Mouse (Mus musculus): ENCODE data around the gene Rab11b.

Rab11b gene

DNA sequence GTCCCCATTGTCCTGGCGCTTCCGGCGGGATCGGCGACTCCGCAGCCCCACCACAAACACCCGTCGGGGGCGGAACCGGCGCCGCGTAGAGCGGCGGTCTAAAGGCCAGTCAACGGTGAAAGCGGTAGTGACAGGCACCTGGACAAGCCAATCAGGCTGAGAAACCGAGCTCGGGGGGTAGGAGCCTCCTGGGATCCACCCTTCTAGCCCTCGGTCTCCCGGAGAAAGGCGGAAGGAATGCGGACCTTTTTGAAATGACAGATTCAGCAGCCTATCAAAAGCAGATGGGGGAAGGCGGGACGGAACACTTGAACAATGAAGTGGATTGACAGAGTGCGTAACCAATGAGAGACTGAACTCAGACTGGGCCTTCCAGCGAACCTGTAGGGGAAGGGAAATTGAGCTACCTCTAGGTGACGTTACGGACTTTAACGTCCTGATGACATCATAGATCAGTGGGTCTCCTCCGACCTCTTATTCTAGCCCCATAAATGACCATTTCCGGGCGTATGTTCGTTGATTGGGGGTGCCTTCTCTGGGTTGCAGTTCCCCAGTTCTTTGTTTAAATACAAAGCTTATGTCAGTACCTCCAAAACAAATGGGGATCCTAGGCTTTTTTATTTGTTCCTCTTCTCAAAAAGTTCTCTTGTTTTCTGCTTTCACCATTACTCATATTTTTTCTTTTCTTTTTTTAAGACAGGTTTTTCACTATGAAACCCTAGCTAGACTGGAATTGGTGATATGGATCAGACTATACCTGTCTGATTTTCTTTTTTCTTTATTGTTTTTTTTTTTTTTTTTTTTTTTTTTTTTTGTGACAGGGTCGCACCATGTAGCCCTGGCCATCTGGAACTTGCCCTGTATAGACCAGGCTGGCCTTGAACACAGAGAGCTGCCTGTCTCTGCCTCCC is at the start of gene Rab11b:
TSS of gene Rab11b (minus strand) at position 276 of the 911 bp plus-strand sequence.
- DNase-seq (ENCODE audit: low read depth, low spot score): peak; percentile 100

DNA sequence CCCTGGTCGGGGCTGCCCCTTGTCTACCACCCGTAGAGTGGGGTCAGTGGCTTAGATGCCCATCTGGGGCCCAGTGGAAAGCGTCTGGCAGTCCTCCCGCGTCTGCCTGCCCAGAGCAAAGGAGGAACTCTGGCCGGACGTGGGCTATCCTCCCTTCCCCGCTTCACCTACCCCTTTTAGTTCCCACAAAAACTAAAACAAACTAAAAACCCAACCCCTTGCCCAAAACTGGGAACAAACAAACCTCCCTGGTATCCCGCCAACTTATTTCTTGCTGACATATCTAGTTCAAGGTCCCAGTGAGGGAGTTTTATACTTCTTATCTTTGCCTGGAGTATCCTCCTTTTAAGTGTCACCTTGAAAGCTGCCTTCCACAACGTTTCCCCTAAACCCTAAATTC is 47.9 kb upstream of the Rab11b start:
- DNase-seq (ENCODE audit: low read depth, low spot score): no peak

DNA sequence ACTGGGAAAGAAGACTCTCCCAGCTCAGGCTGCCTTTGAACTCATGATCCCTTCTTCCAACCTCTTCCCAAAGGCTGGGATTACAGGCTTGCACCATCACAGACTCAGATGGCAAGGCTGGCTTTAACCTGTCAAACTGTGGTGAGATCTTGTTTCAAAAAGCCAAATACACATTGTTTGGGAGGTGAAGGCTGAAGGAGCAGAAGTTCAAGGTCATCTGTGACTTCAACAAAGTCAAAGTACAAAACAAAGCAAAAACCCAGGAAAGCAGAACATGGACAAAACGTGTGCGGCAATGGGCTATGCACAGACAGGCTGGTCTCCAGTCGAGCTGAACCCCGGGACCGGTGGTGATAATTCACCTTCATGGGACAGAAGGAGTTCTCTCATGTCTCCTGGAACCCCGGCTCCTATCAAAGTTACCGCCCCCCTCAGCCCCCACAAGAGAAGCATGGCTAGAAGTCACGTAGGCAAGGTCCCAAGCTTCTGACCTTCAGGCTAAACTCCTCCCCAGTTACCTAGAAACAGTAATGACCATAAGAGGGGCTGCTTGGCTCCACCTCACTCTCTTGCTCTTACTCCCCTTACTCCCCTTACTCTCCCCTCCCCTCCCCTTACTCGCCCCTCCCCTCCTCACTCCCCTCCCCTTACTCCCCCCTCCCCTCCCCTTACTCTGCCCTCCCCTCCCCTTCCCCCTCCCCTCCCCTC is 47.0 kb upstream of the Rab11b start:
- peak; percentile 89 for DNase-seq (ENCODE audit: low read depth, low spot score)

DNA sequence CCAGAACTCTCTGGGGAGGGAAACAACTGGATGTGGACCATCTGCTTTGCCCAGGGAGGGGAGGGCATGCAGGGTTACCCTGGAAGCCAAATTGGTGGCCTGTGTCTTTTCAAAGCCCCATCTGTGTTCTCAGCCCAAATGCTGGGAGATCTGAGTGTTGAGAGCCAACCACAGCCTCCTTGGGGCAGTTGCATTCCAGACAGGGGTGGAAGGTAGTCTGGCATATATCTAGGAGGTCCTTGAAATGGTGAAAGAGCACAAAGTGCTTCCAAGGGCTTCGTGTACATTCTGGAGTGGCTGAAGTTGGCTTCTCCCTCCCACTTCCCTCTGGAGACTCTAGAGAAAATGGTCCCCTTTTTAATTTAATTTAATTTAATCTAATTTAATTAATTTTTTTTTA is 44.4 kb upstream of the Rab11b start:
- peak; percentile 30 for DNase-seq (ENCODE audit: low read depth, low spot score)

DNA sequence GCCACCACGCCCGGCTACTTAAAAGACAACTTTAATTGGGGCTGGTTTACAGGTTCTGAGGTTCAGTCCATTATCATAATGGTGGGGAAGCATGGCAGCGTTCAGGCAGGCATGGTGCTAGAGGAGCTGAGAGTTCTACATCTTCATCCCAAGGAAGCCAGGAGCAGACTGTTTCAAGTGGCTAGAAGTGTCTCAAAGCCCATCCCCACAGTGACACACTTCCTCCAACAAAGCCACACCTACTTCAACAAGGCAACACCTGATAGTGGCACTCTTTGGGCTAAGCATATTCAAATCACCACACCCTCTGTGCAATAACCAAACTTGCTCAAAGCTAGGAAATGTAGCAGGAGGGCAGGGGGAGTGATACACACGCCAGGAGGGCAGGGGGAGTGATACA is 43.9 kb upstream of the Rab11b start:
- peak; percentile 67 for DNase-seq (ENCODE audit: low read depth, low spot score)

DNA sequence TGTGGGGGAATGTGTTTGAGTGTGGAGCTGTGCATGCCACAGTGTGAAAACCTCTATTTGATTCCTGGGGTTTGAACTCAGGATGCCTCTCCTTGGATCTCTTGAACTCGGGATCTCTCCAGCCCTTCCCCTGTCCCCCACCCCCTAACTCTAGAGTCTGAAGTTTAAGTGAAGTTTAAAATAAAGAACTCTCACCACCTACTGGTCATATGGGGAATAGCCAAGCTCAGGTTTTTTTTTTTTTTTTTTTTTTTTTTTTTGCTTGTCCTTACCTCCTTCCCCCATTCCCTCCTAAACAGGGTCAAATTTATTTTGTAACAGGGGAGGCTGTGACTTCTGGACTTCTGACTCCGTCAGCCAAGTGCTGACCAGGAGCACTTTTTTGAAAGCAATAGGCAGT is 41.9 kb upstream of the Rab11b start:
- peak; percentile 72 for DNase-seq (ENCODE audit: low read depth, low spot score)

DNA sequence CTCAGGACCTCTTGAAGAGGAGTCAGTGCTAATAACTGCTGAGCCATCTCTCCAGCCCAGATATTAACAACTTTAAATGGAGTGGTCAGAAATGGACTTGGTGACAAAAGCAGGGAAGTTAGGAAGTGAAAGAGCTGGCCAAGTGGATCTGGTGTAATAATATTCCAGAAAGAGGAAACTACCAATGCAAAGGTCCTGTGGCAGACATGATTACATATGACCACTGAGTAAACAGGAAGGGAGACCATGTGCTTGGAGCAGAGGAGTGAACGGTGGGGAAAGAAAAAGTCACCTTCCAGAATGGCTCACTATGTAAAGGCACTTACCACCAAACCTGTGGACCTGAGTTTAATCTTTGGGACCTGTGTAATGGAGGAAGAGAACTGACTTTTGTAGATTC is 38.9 kb upstream of the Rab11b start:
- no peak for DNase-seq (ENCODE audit: low read depth, low spot score)

DNA sequence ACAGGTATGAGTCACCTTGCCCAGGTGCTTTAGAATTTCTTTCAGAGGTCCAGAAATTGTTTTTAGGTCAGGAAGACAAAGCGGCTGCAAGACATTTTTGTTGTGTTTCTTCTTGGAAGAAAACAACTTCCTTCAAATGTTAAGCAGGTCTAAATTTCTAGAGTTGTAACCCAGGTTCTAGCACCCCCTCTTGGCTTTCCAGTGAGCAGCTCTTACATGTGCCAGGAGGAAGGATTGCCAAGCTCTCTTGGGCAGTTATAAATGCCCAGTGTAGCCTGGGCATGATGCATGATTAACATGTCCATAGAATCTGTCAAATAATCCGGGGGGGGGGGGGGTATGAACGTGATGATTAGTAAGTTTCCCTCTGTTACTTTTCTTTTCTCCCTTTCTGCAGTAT is 38.0 kb upstream of the Rab11b start:
- DNase-seq (ENCODE audit: low read depth, low spot score): no peak

DNA sequence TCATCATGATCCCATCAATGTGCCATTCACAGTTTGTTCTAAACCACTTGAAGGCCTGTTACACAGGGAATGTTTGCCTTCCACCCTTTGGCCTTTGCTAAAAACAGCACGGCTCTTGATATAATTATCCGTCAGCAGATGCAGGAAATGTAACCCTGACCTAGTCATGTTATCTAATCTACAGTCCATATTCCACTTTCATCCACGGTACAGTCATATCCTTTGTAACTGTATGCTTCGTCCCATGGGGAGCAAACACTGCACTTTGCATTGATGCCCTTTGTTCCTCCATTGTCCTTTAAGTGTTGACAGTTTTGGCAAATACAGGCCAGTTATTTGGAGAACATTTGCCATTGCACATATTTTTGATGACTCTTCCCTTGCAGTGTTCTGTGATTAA is 28.4 kb upstream of the Rab11b start:
- no peak for DNase-seq (ENCODE audit: low read depth, low spot score)

DNA sequence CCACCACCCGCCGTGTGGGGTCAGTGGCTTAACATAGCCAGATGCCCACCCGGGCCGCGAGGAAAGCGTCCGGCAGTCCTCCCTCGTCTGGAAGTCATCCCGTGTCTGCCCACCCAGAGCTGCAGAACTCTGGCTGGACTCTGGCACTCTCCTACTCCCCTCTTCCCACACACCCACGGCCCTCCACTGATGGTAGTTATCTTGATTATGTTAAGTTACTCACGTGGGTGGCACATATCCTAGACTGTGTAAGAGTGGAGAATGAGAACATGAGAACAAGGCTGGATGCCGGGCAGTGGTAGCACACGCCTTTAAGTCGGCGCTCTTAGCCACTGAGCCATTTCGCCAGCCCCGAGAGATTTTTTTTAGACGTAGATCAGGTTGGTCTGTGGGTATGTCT is 26.0 kb upstream of the Rab11b start:
- no peak for DNase-seq (ENCODE audit: low read depth, low spot score)

DNA sequence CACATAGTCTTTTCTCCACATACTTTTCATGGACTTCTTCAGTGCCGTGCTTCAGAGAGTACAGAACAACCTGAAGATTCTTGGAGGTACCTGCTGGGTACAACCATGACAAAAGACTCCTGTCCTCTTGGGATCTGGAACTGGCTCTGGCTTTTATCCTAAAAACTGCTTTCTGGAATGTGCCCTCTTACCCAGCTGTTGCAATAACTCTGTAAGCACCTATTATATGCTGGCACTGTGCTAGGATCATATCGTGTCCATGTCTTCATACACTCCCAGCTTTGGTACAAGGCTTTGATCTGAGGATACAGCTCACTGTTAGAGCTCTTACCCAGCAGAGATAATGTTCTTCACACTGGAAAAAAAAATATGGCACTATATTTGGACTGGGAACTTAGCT is 24.6 kb upstream of the Rab11b start:
- DNase-seq (ENCODE audit: low read depth, low spot score): no peak

DNA sequence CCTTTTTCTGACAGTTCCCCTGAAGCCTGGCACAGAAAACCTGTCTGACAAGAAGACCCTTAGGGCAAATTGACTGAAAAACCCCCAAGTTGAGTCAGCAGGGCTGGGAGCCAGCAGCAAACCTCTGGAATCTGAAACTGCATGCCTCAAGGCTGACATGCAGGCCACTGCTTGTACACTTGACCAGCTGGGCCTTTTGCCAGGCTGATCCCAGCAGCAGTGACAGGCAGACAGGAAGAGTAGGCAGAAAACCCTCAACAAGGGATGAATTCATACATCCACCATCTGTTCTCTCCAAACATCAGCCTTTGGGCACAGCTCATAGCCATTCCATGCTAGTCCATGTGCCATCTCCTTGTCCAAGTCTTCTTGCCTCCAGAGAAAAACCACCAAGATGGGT is 23.1 kb upstream of the Rab11b start:
- no peak for DNase-seq (ENCODE audit: low read depth, low spot score)

DNA sequence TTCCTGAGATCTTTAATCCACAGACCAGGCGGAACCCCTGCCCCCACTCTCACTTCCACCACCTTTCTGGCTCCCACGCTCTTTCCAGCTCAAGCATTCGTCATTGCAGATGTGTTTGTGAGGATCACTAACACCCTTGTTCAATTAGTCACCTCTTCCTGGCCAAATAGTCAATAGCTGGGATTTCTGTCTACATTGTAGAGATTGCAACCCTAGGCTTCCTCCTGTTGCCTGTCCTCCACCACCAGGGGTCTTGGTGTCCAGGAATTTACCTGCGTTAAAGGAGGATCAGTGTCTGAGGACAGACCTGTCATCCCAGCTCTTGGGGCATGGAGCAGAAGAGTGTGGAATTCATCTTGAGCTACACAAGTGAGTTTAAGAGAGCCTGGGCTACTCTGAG is 21.7 kb upstream of the Rab11b start:
- DNase-seq (ENCODE audit: low read depth, low spot score): peak; percentile 41

DNA sequence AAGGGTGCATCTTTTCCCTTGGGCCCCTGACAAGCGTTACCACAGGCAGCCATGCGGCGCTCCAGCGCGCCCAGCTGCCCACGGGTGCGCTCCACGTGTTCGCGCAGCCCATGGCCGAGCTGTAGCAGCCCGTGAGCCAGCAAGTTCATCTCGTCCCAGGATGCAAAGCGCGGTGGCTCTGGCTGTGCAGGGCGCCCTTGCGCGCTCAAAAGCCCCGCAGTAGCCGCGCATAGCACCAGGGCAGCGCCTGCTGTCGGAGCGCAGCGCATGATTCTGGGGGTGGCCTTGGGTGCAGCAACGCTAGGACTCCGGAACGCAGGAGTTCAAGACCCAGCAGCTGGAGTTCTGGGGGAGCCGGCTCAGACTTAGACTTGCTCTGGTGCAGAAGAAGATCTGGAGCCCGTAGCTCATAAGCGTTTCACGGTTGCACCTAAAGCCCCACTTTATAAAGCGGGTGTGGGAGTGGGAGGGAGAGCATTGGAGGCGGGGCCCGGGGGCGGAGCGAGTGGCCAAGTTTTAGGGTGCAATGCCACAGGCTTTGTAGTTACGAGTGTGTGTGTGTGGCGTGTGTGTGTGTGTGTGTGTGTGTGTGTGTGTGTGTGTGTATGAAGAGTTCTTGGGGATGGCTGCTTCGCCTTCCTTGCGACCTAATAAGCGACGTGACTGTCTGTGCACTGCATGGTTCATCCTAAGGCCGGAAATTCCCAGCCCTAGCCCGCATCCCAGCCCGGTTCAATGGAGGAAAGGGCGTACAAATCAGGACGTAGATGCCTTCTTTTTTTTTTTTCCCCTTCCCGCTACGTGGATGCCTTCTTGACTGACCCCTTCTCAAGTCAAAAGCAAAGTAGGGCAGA is 21.0 kb upstream of the Rab11b start, which contains the start of gene Angptl4:
TSS of gene Angptl4 (minus strand) at position 707 of the 854 bp plus-strand sequence.
- peak; percentile 90 for DNase-seq (ENCODE audit: low read depth, low spot score)

DNA sequence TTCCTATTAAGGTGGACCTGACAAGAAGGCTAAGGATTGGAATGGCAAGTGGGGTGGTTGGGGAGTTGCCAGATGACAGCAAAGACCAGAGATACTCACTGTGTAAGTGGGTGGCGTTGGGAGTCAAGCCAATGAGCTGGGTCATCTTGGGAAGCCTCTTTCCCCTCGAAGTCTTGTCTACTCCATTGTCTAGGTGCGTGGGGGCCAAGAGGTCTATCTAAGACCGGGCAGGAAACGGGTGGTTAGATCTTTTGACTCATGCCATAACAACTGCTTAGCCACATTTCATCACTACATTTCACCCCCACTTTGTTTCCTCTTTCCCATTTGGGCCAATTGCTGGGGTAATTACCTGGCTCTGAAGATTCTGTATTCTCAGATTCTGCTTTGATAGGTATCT is 20.1 kb upstream of the Rab11b start:
- no peak for DNase-seq (ENCODE audit: low read depth, low spot score)

DNA sequence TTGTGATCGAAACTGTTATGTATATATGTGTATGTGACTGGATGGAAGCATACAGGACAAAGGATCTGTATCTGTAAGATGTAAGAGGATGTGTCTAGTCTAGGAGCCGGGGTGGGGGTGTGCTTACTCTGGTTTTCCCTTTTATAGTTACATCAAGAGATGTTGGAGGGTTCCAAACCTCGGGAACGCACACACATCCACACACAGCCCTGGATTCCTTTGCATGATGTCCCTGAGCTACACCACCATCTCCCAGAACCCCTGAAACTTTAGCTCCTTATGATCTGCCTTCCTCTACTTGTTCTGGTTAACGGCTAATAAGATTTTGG is 19.6 kb upstream of the Rab11b start:
- DNase-seq (ENCODE audit: low read depth, low spot score): no peak

DNA sequence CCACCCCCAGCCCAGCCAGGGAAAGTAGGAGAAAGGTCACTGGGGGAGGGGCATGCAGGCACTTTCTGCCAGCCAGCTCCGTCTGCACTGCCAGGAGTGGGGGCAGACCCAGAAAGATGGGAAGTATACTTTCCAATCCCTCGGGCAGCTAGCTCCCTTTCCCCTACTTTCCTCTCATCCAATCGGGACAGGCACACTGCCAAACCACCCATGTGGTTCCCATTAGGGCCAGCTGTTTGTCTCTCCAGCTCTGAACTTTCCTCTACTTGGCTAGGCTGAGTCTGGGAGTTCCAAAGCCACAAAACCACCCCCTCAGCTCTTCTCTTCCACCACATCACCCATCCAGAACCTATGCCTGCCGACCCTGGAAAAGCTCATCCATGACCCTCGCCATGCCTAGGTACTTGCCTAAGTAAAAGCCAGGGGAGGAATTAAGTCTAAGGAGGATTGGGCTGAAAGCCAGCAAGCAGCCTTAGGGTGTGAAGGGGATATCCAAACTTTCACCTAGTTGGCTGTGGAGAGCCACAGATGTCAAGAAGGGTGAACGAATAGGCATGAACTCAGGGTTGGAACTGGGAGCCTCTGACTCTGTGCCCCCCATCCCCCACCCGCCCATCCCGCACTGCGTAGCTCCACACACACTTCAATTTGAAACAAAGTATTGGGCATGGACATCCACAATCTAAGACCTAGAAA is 19.1 kb upstream of the Rab11b start:
- no peak for DNase-seq (ENCODE audit: low read depth, low spot score)

DNA sequence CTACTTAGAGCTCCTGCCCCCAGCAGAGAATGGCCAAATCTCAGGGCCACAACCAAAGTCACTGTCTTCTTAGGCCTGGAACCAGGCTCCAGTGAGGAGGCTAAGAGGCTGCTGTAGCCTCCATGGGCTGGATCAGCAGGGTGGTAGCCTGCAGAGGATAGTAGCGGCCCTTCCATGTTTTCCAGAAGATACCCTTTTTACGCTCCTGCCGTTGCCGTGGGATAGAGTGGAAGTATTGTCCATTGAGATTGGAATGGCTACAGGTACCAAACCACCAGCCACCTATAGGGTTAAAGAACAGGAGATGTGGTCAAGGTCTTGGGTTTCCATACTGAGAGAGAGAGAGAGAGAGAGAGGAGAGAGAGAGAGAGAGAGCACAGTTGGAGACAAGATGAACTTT is 15.0 kb upstream of the Rab11b start:
- DNase-seq (ENCODE audit: low read depth, low spot score): no peak

DNA sequence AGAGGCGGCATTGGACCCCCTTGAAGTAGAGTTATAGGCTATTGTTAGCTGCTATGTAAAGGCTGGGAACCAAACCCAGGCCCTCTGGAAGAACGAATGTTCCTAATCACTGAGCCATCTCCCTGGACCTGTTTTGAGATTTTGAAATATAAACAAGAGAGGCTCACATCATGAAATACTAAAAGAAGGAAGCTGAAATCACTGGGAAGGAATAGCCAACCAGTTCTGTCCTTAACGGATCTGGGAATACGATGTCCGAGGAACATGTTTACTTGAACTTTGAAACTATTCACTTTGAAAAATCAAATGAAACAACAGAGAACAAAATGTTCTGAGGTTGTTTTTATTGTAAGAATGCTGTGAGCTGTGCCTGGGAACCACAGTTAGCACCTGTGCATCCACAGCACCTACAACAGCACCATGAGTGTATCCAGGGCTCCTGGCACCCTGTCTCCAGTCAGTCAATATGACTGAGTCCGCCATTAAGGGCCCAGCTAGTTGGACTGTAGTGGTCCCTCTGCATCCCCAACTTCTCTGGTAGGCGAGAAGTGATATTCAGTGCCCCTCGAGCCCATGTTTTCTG is 14.3 kb upstream of the Rab11b start:
- no peak for DNase-seq (ENCODE audit: low read depth, low spot score)

DNA sequence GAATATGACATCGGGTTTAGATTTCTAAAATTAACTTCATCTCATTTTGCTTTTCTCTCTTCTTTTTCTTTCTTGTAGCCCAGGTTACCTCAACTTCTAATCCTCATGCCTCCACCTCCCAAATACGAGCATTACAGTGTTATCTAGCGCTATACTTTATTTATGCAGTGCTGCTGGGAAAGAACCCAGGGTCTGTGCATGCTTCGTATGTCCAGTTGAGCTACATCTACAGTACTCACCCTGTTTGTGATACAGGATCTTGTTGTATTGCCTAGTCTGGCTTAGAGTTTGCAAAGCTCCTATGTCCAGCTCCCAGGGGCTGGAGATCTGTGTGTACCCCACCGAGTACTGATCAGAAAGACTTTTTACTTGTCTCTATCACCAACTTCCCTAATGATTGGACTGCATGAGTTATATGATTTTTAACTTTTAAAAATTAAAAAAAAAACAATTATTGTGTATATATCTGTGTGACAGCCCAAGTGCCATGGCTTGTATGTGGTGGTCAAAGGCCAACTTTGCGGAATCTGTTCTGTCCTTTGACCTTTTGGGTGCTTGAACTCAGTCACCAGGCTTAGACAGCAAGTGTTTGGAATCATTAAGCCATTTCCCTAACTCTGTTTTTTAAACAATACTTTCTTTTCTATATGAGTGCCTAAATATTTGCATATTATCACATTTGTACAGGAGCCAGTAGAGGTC is 13.7 kb upstream of the Rab11b start:
- DNase-seq (ENCODE audit: low read depth, low spot score): no peak

DNA sequence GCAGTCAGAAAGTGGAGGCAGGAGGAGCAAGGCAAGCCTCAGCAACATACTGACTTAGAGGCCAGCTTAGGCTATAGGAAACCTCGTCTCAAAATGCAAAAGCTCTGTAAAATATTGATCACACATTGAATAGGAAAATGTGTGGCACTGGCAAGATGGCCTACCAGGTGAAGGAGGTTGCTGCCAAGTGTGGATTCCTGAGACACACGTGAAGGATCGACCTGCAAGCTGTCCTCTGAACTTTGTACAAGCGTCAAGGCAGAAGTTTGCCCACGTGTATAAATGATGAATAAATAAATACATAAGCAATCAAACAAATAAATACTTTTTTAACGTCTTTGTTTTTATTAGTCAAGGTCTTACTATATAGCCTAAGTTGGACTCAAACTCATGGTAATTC is 13.1 kb upstream of the Rab11b start:
- DNase-seq (ENCODE audit: low read depth, low spot score): no peak
